ENCODE assay signal across 29 mouse cellular contexts in genomic region chr1:87959532-87959931, GRCm38 (mm10). TPM values are rescaled to one million over a fixed set of nuclear protein-coding genes. Genes with fewer than 3 reads are reported as not detected.
DNase-seq lines count a peak whose midpoint lies in the region; ATAC-seq and TF ChIP-seq lines count a peak whose summit lies in the region.
"Had no signal": no experiment of that assay in that cellular context is flagged by ENCODE, and none has a peak within 500 bp of the region (broad histone marks: within the 10 kb centered on the region; RNA-seq: fewer than 3 reads in every experiment).

No protein-coding gene starts in this region.

- no peak for TF ChIP-seq EP300 in liver, embryonic 14.5 days (IDR thresholded peaks at IDR 0.05; ENCODE audit: low read depth)
- no peak for TF ChIP-seq EP300 in liver, postnatal 0 days (IDR thresholded peaks at IDR 0.05; ENCODE audit: low read depth)

- H3K27me3 ChIP-seq in liver, embryonic 11.5 days (replicated peaks; ENCODE audit: control insufficient read depth, insufficient read depth, low read length), result no peaks in the 10 kb centered on the region
- H3K27me3 ChIP-seq in liver, embryonic 14.5 days (ENCODE audit: control insufficient read depth, insufficient read depth, low read length), result no peaks in the 10 kb centered on the region
- H3K27me3 ChIP-seq in liver, postnatal 0 days (ENCODE audit: insufficient read depth, low read length), result no peaks in the 10 kb centered on the region
- H3K27me3 ChIP-seq in forebrain, embryonic 16.5 days (replicated peaks; ENCODE audit: control insufficient read depth, insufficient read depth, low read length), result no peaks in the 10 kb centered on the region
- H3K27me3 ChIP-seq: CH12.LX; embryonic facial prominence, embryonic 12.5 days; embryonic facial prominence, embryonic 15.5 days; forebrain, embryonic 13.5 days; heart, embryonic 13.5 days had no signal

- H3K4me3 ChIP-seq in liver, embryonic 11.5 days (ENCODE audit: low read depth, low read length), result no peak overlapping the region
- H3K4me3 ChIP-seq in embryonic fibroblast, embryonic 13.5 days (ENCODE audit: insufficient read depth, low read length), result no peak overlapping the region
- no peak overlapping the region for H3K4me3 ChIP-seq in liver, embryonic 14.5 days (ENCODE audit: insufficient read depth in 1 of 2, low read depth in 2 of 2, low read length in 2 of 2)
- no peak overlapping the region for H3K4me3 ChIP-seq in liver, postnatal 0 days (ENCODE audit: low read depth, low read length)
- no peak overlapping the region for H3K4me3 ChIP-seq in forebrain, embryonic 16.5 days (replicated peaks; ENCODE audit: low read length)
- H3K4me3 ChIP-seq: embryonic facial prominence, embryonic 12.5 days; embryonic facial prominence, embryonic 15.5 days; erythroblast, embryonic 14.5 days; forebrain, embryonic 13.5 days; gastrocnemius, adult 2 months; heart, embryonic 13.5 days had no signal

- DNase-seq in liver, embryonic 11.5 days (ENCODE audit: low spot score), result no peak
- DNase-seq in liver, result no peak
- DNase-seq in liver, embryonic 14.5 days (ENCODE audit: low read depth in 3 of 3, low spot score in 3 of 3), result no peak
- no peak for DNase-seq in liver, postnatal 0 days
- DNase-seq in kidney, postnatal 4 days, result no peak
- no peak for DNase-seq in testis, postnatal 14 days (ENCODE audit: low spot score)
- DNase-seq: adrenal gland, adult 8-10 months; adrenal gland, postnatal 25 days; B cell, adult 2 months; cerebellum, adult 2 months; cerebellum, adult 9-11 months; cerebellum, postnatal 25 days; forebrain, postnatal 0 days; gastrocnemius, adult 2 months; gastrocnemius, postnatal 14 days; heart, postnatal 14 days; heart, postnatal 4 days had no signal

- 0 out of 2 replicates have a peak overlapping the region, but pooled peaks have one; percentile 96 for H3K27ac ChIP-seq in liver, embryonic 11.5 days (ENCODE audit: low read depth, low read length)
- peak overlapping the region; percentile 54; the same call in 1 of the 2 replicates for H3K27ac ChIP-seq in embryonic fibroblast, embryonic 13.5 days (ENCODE audit: insufficient read depth, low read length)
- H3K27ac ChIP-seq in liver, embryonic 14.5 days, result peak overlapping the region; percentile 94
- H3K27ac ChIP-seq in liver, postnatal 0 days (ENCODE audit: low read depth), result peak overlapping the region; percentile 89
- no peak overlapping the region for H3K27ac ChIP-seq in forebrain, embryonic 16.5 days (ENCODE audit: low read length)
- H3K27ac ChIP-seq: embryonic facial prominence, embryonic 12.5 days; embryonic facial prominence, embryonic 15.5 days; forebrain, embryonic 13.5 days; gastrocnemius, adult 2 months; hindbrain, embryonic 14.5 days; hindbrain, postnatal 0 days had no signal

- H3K4me1 ChIP-seq in liver, embryonic 11.5 days (replicated peaks; ENCODE audit: control insufficient read depth, insufficient read depth, low read length), result peaks cover 17% of the 10 kb centered on the region
- peaks cover 16% of the 10 kb centered on the region for H3K4me1 ChIP-seq in embryonic fibroblast, embryonic 13.5 days (ENCODE audit: control insufficient read depth, insufficient read depth, low read length)
- H3K4me1 ChIP-seq in liver, embryonic 14.5 days (replicated peaks; ENCODE audit: control insufficient read depth in 2 of 2, insufficient read depth in 2 of 2, low read length in 1 of 2), result peaks cover 29 to 34% of the 10 kb centered on the region in 2 experiments
- H3K4me1 ChIP-seq in liver, postnatal 0 days (ENCODE audit: insufficient read depth), result peaks cover 22% of the 10 kb centered on the region
- H3K4me1 ChIP-seq in forebrain, embryonic 16.5 days (replicated peaks; ENCODE audit: control insufficient read depth, insufficient read depth, low read length), result no peaks in the 10 kb centered on the region
- H3K4me1 ChIP-seq: embryonic facial prominence, embryonic 12.5 days; embryonic facial prominence, embryonic 15.5 days; forebrain, embryonic 13.5 days had no signal

- peaks cover 13% of the 10 kb centered on the region for H3K36me3 ChIP-seq in liver, embryonic 11.5 days (ENCODE audit: control insufficient read depth, insufficient read depth, low read length)
- no peaks in the 10 kb centered on the region; the same call in none of the 2 replicates for H3K36me3 ChIP-seq in liver, embryonic 14.5 days (replicated peaks; ENCODE audit: control insufficient read depth, insufficient read depth, low read depth)
- H3K36me3 ChIP-seq in liver, postnatal 0 days (replicated peaks; ENCODE audit: insufficient read depth, low read length), result peaks cover 41% of the 10 kb centered on the region
- peaks cover 34% of the 10 kb centered on the region for H3K36me3 ChIP-seq in forebrain, embryonic 16.5 days (ENCODE audit: control insufficient read depth, insufficient read depth)

- WGBS in liver, embryonic 11.5 days, result 36% methylated on average over 4 of the region's 4 CpGs
- WGBS in liver, embryonic 14.5 days (ENCODE audit: insufficient replicate concordance), result 25% methylated on average over 4 of the region's 4 CpGs
- whole genome bisulfite sequencing in liver, postnatal 0 days (ENCODE audit: insufficient replicate concordance), result 38% methylated on average over 4 of the region's 4 CpGs
- 90% methylated on average over 4 of the region's 4 CpGs for WGBS in forebrain, embryonic 16.5 days

- no peak for TF ChIP-seq POLR2A in embryonic fibroblast, embryonic 13.5 days (IDR thresholded peaks at IDR 0.05; ENCODE audit: low read depth, low read length)

- no peak for TF ChIP-seq CTCF in embryonic fibroblast, embryonic 13.5 days (IDR thresholded peaks at IDR 0.05; ENCODE audit: borderline replicate concordance, insufficient read depth, low read length)
- TF ChIP-seq CTCF in liver, embryonic 14.5 days (IDR thresholded peaks at IDR 0.05; ENCODE audit: low read depth), result no peak
- TF ChIP-seq CTCF in liver, postnatal 0 days (IDR thresholded peaks at IDR 0.05; ENCODE audit: low read depth), result no peak

- no peak for ATAC-seq in liver, embryonic 11.5 days (replicated peaks; ENCODE audit: low FRiP score)
- ATAC-seq in liver, embryonic 14.5 days (ENCODE audit: insufficient read depth), result no peak
- no peak for ATAC-seq in liver, postnatal 0 days
- no peak for ATAC-seq in forebrain, embryonic 16.5 days
- ATAC-seq: forebrain, embryonic 13.5 days; forebrain, postnatal 0 days; hindbrain, postnatal 0 days; inflammation-experienced regulatory T-cells, adult 6 months had no signal

- peak overlapping the region; percentile 37; the same call in 1 of the 2 replicates for H3K4me2 ChIP-seq in liver, embryonic 11.5 days
- H3K4me2 ChIP-seq in liver, embryonic 14.5 days (ENCODE audit: low read depth), result peak overlapping the region; percentile 6
- peak overlapping the region; percentile 30; the same call in 1 of the 2 replicates for H3K4me2 ChIP-seq in liver, postnatal 0 days (ENCODE audit: low read depth, low read length)
- H3K4me2 ChIP-seq in forebrain, embryonic 16.5 days (ENCODE audit: low read length), result no peak overlapping the region
- H3K4me2 ChIP-seq: embryonic facial prominence, embryonic 12.5 days; embryonic facial prominence, embryonic 15.5 days; forebrain, embryonic 13.5 days; heart, embryonic 13.5 days; hindbrain, embryonic 14.5 days had no signal

- no peaks in the 10 kb centered on the region for H3K9me3 ChIP-seq in liver, embryonic 11.5 days (ENCODE audit: control insufficient read depth, low read length)
- H3K9me3 ChIP-seq in liver, embryonic 14.5 days (ENCODE audit: control insufficient read depth, low read length), result no peaks in the 10 kb centered on the region
- H3K9me3 ChIP-seq in liver, postnatal 0 days (ENCODE audit: low read length), result no peaks in the 10 kb centered on the region
- H3K9me3 ChIP-seq in forebrain, embryonic 16.5 days (ENCODE audit: control insufficient read depth, low read length), result no peaks in the 10 kb centered on the region
- H3K9me3 ChIP-seq: embryonic facial prominence, embryonic 12.5 days; embryonic facial prominence, embryonic 15.5 days; forebrain, embryonic 13.5 days; G1E; heart, embryonic 13.5 days had no signal

- H3K9ac ChIP-seq in liver, embryonic 11.5 days (ENCODE audit: low read depth, low read length), result no peak overlapping the region
- no peak overlapping the region; the same call in 1 of the 2 replicates for H3K9ac ChIP-seq in liver, embryonic 14.5 days (replicated peaks)
- no peak overlapping the region for H3K9ac ChIP-seq in liver, postnatal 0 days (replicated peaks)
- H3K9ac ChIP-seq in forebrain, embryonic 16.5 days (replicated peaks; ENCODE audit: low read depth, low read length), result no peak overlapping the region
- H3K9ac ChIP-seq: embryonic facial prominence, embryonic 12.5 days; embryonic facial prominence, embryonic 15.5 days; forebrain, embryonic 13.5 days; forebrain, postnatal 0 days; hindbrain, embryonic 14.5 days had no signal

RNA-seq across cellular contexts. Expression of gene Usp40, which starts 48.8 kb away (rescaled TPM):
- polyA plus RNA-seq in liver, embryonic 11.5 days (2014; fragmentation: Nextera tagmentation; extraction: Ambion mirVana), result 17.9 and 20.5 TPM in 2 replicates
- polyA plus RNA-seq in embryonic fibroblast, embryonic 13.5 days (2011; ENCODE audit: insufficient read length, low read depth, missing spikeins), result 40.6 and 44.4 TPM in 2 replicates
- 4.0 and 4.9 TPM in 2 replicates for polyA plus RNA-seq in liver, embryonic 14.5 days (2012; rRNA removed)
- polyA plus RNA-seq in liver, embryonic 14.5 days (2014; fragmentation: Nextera tagmentation; extraction: Ambion mirVana), result 4.5 and 5.3 TPM in 2 replicates
- polyA plus RNA-seq in liver, postnatal 0 days (2015; fragmentation: Nextera tagmentation; extraction: Ambion mirVana), result 7.3 and 9.2 TPM in 2 replicates
- 25.7 and 31.4 TPM in 2 replicates for polyA plus RNA-seq in forebrain, embryonic 16.5 days (2015; fragmentation: Nextera tagmentation; extraction: Ambion mirVana)
